Mouse (Mus musculus) intestine, postnatal 0 days (tissue): Measurements from ENCODE around the gene Tcn2. TPM values are rescaled to one million over a fixed set of nuclear protein-coding genes. Genes with fewer than 3 reads are reported as not detected.
"Not testable (repeated sequence)": the region's sequence is repeated elsewhere in the genome, so short reads cannot be mapped to it uniquely, and the experiment has no call there.

Experiments used
- ATAC-seq: fragments of 200-750 bp; cut with Nextera tagmentation; 2 replicates; pipeline ENCODE4 v1.8.0; 2017; ENCODE audit warnings: mild to moderate bottlenecking, moderate TSS enrichment, moderate library complexity
- H3K27ac ChIP-seq: fragments of 300-500 bp; sonication (generic); 2 replicates; pipeline ENCODE4 v1.5.1; 2014; ENCODE audit warnings: mild to moderate bottlenecking, low read depth, low read length, moderate library complexity
- H3K27me3 ChIP-seq: fragments of 300-500 bp; sonication (generic); replicated peaks from 2 replicates; pipeline ENCODE4 v1.6.1; 2014; ENCODE audit warnings: low read length, mixed read lengths; ENCODE audit not compliant: control insufficient read depth, insufficient read depth
- H3K36me3 ChIP-seq: fragments of 300-500 bp; sonication (generic); 2 replicates; pipeline ENCODE4 v1.6.1; 2014; ENCODE audit warnings: mild to moderate bottlenecking, moderate library complexity; ENCODE audit not compliant: control insufficient read depth, insufficient read depth
- H3K4me1 ChIP-seq: fragments of 300-500 bp; sonication (generic); replicated peaks from 2 replicates; pipeline ENCODE4 v1.6.1; 2014; ENCODE audit warnings: antibody characterized with exemption, low read length, mixed read lengths; ENCODE audit not compliant: control insufficient read depth, insufficient read depth
- H3K4me2 ChIP-seq: fragments of 300-500 bp; sonication (generic); replicated peaks from 2 replicates; pipeline ENCODE4 v1.6.1; 2014; ENCODE audit warnings: low read depth, mild to moderate bottlenecking, moderate library complexity
- H3K4me3 ChIP-seq: fragments of 300-500 bp; sonication (generic); 2 replicates; pipeline ENCODE4 v1.5.1; 2014; ENCODE audit warnings: low read depth, low read length
- H3K9ac ChIP-seq: fragments of 300-500 bp; sonication (generic); 2 replicates; pipeline ENCODE4 v1.6.1; 2014; ENCODE audit warnings: mild to moderate bottlenecking, low read depth, low read length
- H3K9me3 ChIP-seq: fragments of 300-500 bp; sonication (generic); 2 replicates; pipeline ENCODE4 v1.6.1; 2016; ENCODE audit warnings: mixed run types; ENCODE audit not compliant: control insufficient read depth
- CTCF ChIP-seq: sonication (generic); IDR thresholded peaks from 2 replicates; pipeline ENCODE4 v1.5.1; 2016; ENCODE audit warnings: low read depth, mild to moderate bottlenecking, control low read depth, antibody characterized with exemption, moderate library complexity
- WGBS: fragments of 180-500 bp; shearing (Covaris S2); extraction: QIAGEN DNeasy Blood & Tissue Kit; methylation state at CpG from one replicate; pipeline ENCODE4 v1.1.7; 2014; 5-methylcytosine and 5-hydroxymethylcytosine counted together
- polyA plus RNA-seq: library from polyadenylated mRNA; unstranded; fragments of >200 nt; fragmentation: Nextera tagmentation; extraction: Ambion mirVana; gene quantifications from 2 replicates; pipeline ENCODE4 v1.2.1, GENCODE M21; 2015

The Tcn2 gene
- polyA plus RNA-seq, 1 experiment from 2014 or later = 283 TPM

DNA sequence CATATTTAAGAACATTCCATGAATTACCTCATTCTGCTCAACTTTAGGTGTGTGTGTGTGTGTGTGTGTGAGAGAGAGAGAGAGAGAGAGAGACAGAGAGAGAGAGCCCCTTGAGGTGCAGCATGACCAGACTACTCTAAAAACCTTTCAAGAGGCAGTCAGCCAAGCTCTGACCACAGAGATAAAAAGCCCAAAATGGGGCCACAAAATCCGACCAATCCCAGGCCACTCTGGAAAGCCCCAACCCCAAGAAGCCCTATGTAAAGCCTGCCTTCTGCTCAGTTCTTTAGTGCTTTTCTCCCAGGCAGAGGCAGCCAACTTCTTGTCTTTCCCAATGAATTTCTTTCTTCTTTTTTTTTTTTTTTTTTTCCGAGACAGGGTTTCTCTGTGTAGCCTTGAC lies 28.9 kb upstream of the Tcn2 start:
- Histone ChIP-seq H3K36me3 (no peaks in the 10 kb centered on the region), H3K4me3 (no peak overlapping the region), H3K4me1 (peaks cover 3% of the 10 kb centered on the region; the same call in 1 of the 2 replicates), H3K4me2 (no peak overlapping the region), H3K27me3 (no peaks in the 10 kb centered on the region), H3K9me3 (no peaks in the 10 kb centered on the region), H3K9ac (no peak overlapping the region), H3K27ac (no peak overlapping the region)
- 47% methylated on average over 2 of the region's 2 CpGs for WGBS
- no peak for ATAC-seq
- no peak for TF ChIP-seq CTCF

GRCm38 (mm10) chr11:3955371-3955770 lies 23.4 kb upstream of the Tcn2 start:
- 75% methylated on average over 4 of the region's 4 CpGs for WGBS
- not testable (repeated sequence) for H3K27me3 ChIP-seq, H3K27ac ChIP-seq, H3K36me3 ChIP-seq, H3K9me3 ChIP-seq, H3K9ac ChIP-seq, H3K4me3 ChIP-seq, H3K4me1 ChIP-seq, H3K4me2 ChIP-seq, ATAC-seq

- not testable (repeated sequence) for H3K27me3 ChIP-seq, H3K4me2 ChIP-seq, H3K36me3 ChIP-seq, ATAC-seq, H3K4me3 ChIP-seq, H3K4me1 ChIP-seq, H3K9me3 ChIP-seq, H3K27ac ChIP-seq, H3K9ac ChIP-seq
- WGBS = 90% methylated on average over 5 of the region's 5 CpGs
Observed at GRCm38 (mm10) chr11:3954876-3955275, 22.9 kb upstream of the Tcn2 start.

GRCm38 (mm10) chr11:3946386-3946785 lies 14.4 kb upstream of the Tcn2 start:
- Histone ChIP-seq H3K4me1 (no peaks in the 10 kb centered on the region), H3K4me2 (no peak overlapping the region), H3K27me3 (no peaks in the 10 kb centered on the region), H3K9me3 (no peaks in the 10 kb centered on the region), H3K4me3 (no peak overlapping the region), H3K36me3 (no peaks in the 10 kb centered on the region), H3K9ac (no peak overlapping the region), H3K27ac (no peak overlapping the region)
- no peak for TF ChIP-seq CTCF
- 34% methylated on average over 1 of the region's 1 CpGs for WGBS
- no peak for ATAC-seq

GRCm38 (mm10) chr11:3941371-3941770 lies 9.4 kb upstream of the Tcn2 start:
- H3K4me3 ChIP-seq = no peak overlapping the region
- H3K27ac ChIP-seq = no peak overlapping the region
- no peaks in the 10 kb centered on the region for H3K36me3 ChIP-seq
- no peaks in the 10 kb centered on the region for H3K4me1 ChIP-seq
- no peak for TF ChIP-seq CTCF
- no peak overlapping the region for H3K9ac ChIP-seq
- 78% methylated on average over 7 of the region's 7 CpGs for WGBS
- H3K9me3 ChIP-seq = no peaks in the 10 kb centered on the region
- no peak overlapping the region for H3K4me2 ChIP-seq
- no peak for ATAC-seq
- no peaks in the 10 kb centered on the region for H3K27me3 ChIP-seq

DNA sequence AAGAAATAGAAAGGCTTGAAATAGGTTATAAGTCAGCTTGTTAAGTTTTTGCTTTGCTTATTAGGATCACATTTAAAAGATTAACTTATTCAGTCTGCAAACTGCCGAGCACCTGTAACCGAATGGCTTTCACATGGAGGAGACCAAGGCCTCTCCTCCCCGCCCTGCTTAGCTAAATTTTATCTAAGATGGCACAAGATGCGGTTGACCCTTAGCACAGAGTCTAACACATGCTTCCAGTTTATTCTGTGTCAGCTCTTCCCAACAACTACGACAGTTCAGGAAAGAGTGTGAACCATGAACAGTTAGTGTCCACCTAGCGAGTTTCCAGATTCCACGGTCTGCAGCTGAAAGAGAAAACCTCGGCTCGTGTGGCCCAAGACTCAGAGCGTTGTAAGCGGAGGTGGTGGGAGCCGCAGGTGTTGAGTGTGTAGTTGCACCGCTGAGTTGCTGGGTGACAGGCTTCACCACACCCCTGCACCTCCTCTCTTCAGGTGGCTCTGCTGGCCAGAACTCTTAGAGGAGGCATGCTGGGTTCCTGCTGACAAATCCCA lies 5.4 kb upstream of the Tcn2 start:
- no peaks in the 10 kb centered on the region for H3K36me3 ChIP-seq
- H3K9me3 ChIP-seq = no peaks in the 10 kb centered on the region
- H3K9ac ChIP-seq = no peak overlapping the region
- no peak overlapping the region for H3K4me3 ChIP-seq
- 0 out of 2 replicates have a peak overlapping the region, but pooled peaks have one; percentile 27 for H3K4me2 ChIP-seq
- 0 out of 2 replicates have a peak, but pooled peaks have one; percentile 38 for ATAC-seq
- WGBS = 54% methylated on average over 13 of the region's 13 CpGs
- H3K27ac ChIP-seq = no peak overlapping the region
- H3K4me1 ChIP-seq = no peaks in the 10 kb centered on the region
- TF ChIP-seq CTCF = no peak
- no peaks in the 10 kb centered on the region for H3K27me3 ChIP-seq

- H3K4me1 ChIP-seq = no peaks in the 10 kb centered on the region
- no peak overlapping the region for H3K9ac ChIP-seq
- 86% methylated on average over 3 of the region's 3 CpGs for WGBS
- ATAC-seq = no peak
- no peak overlapping the region for H3K4me2 ChIP-seq
- no peak for TF ChIP-seq CTCF
- H3K9me3 ChIP-seq = no peaks in the 10 kb centered on the region
- H3K27me3 ChIP-seq = no peaks in the 10 kb centered on the region
- no peak overlapping the region for H3K4me3 ChIP-seq
- H3K36me3 ChIP-seq = no peaks in the 10 kb centered on the region
- no peak overlapping the region for H3K27ac ChIP-seq
Observed at GRCm38 (mm10) chr11:3936318-3936717, 4.4 kb upstream of the Tcn2 start.
